ENCODE assay signal across 10 mouse cellular contexts in the genomic region with DNA sequence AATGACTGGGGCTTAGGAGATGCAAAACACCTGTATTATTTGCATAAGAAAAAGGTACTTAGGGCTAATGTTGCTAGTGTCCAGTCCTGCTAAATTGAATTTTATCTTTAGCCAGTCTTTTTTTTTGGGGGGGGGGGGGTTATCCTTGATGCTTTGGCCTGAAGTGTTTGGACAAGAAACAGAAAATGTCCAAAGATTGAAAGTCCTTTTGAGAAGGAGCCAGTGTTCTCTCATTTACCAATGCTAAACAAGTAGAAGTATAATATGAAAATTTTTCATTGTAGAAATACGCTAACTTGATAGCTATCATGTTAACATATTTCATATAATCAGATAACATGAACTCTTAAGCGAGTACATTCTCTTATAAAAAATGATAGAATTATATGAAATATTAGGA.
A peak's percentile ranks its signal among the peaks of the same experiment; 100 is the strongest.
DNase-seq lines count a peak whose midpoint lies in the region; ATAC-seq and TF ChIP-seq lines count a peak whose summit lies in the region.
"Had no signal": no experiment of that assay in that cellular context is flagged by ENCODE, and none has a peak within 500 bp of the region (broad histone marks: within the 10 kb centered on the region; RNA-seq: fewer than 3 reads in every experiment).

No protein-coding gene starts in this region.

- H3K9me3 ChIP-seq in heart, embryonic 13.5 days = no peaks in the 10 kb centered on the region
- H3K9me3 ChIP-seq in CH12.LX (replicated peaks; ENCODE audit: low read length) = peaks cover 4% of the 10 kb centered on the region
- no peaks in the 10 kb centered on the region for H3K9me3 ChIP-seq in forebrain, embryonic 15.5 days
- no peaks in the 10 kb centered on the region for H3K9me3 ChIP-seq in liver, embryonic 15.5 days (replicated peaks)

- TF ChIP-seq RAD21 in CH12.LX (IDR thresholded peaks at IDR 0.05; ENCODE audit: low read depth, low read length) = no peak

- WGBS in heart, embryonic 13.5 days = 75% methylated on average over 2 of the region's 2 CpGs
- WGBS in forebrain, embryonic 15.5 days = 93% methylated on average over 2 of the region's 2 CpGs
- WGBS in liver, embryonic 15.5 days (ENCODE audit: insufficient replicate concordance) = 38% methylated on average over 2 of the region's 2 CpGs

- dilution Hi-C loops in CH12.LX (cut with MboI; ENCODE audit: extremely low pct_ligation_motif_present, extremely low pct_unique_long_range_greater_than_20kb, low sequenced_read_pairs) = no loop called here

- H3K27ac ChIP-seq in heart, embryonic 13.5 days (replicated peaks) = peak overlapping the region; percentile 98
- H3K27ac ChIP-seq in CH12.LX (ENCODE audit: insufficient read depth, low read depth) = no peak overlapping the region; the same call in 1 of the 2 replicates
- H3K27ac ChIP-seq in forebrain, embryonic 15.5 days (replicated peaks) = no peak overlapping the region
- no peak overlapping the region for H3K27ac ChIP-seq in liver, embryonic 15.5 days (replicated peaks)

- H3K4me2 ChIP-seq in heart, embryonic 13.5 days = peak overlapping the region; percentile 74
- peak overlapping the region; percentile 61 for H3K4me2 ChIP-seq in CH12.LX (ENCODE audit: insufficient read depth, low read depth, poor library complexity, severe bottlenecking)
- peak overlapping the region; percentile 52 for H3K4me2 ChIP-seq in forebrain, embryonic 15.5 days (replicated peaks)
- H3K4me2 ChIP-seq in liver, embryonic 15.5 days = peak overlapping the region; percentile 72

- TF ChIP-seq EP300 in CH12.LX (IDR thresholded peaks at IDR 0.05; ENCODE audit: low read length) = no peak

- peaks cover 27% of the 10 kb centered on the region for H3K36me3 ChIP-seq in heart, embryonic 13.5 days
- H3K36me3 ChIP-seq in CH12.LX (replicated peaks in 1 of 2; ENCODE audit: control insufficient read depth in 1 of 2, insufficient read depth in 1 of 2, low read length in 1 of 2) = peaks cover 14 to 33% of the 10 kb centered on the region in 2 experiments
- H3K36me3 ChIP-seq in forebrain, embryonic 15.5 days = no peaks in the 10 kb centered on the region
- H3K36me3 ChIP-seq in liver, embryonic 15.5 days (replicated peaks) = peaks cover 13% of the 10 kb centered on the region

- DNase-seq in heart, postnatal 36 days = no peak
- no peak for DNase-seq in CH12.LX (ENCODE audit: extremely low read depth)
- no peak for DNase-seq in cerebellum, postnatal 4 days (ENCODE audit: low spot score in 2 of 2)
- DNase-seq in adrenal gland, adult 8-10 months = no peak
- no peak for DNase-seq in gastrocnemius, postnatal 14 days
- DNase-seq: thymus, postnatal 14 days had no signal

- no peak for TF ChIP-seq CTCF in CH12.LX (conservative IDR thresholded peaks at IDR 0.05 in 1 of 2, IDR thresholded peaks at IDR 0.05 in 1 of 2; ENCODE audit: low read depth in 2 of 2, low read length in 2 of 2)

- peak overlapping the region; percentile 64 for H3K4me3 ChIP-seq in heart, embryonic 13.5 days
- peak overlapping the region; percentile 59 to 93 (median 62) for H3K4me3 ChIP-seq in CH12.LX (replicated peaks in 1 of 3; ENCODE audit: low read depth in 2 of 3, low read length in 2 of 3, poor library complexity in 1 of 3)
- peak overlapping the region; percentile 49; the same call in 1 of the 2 replicates for H3K4me3 ChIP-seq in forebrain, embryonic 15.5 days
- peak overlapping the region; percentile 66 for H3K4me3 ChIP-seq in liver, embryonic 15.5 days (replicated peaks)

- H3K79me2 ChIP-seq in CH12.LX (replicated peaks; ENCODE audit: control insufficient read depth, extremely low read depth, insufficient read depth, poor library complexity, severe bottlenecking) = peaks cover 71% of the 10 kb centered on the region

- H3K27me3 ChIP-seq in heart, embryonic 13.5 days (replicated peaks) = no peaks in the 10 kb centered on the region
- H3K27me3 ChIP-seq in CH12.LX (replicated peaks) = no peaks in the 10 kb centered on the region
- no peaks in the 10 kb centered on the region for H3K27me3 ChIP-seq in forebrain, embryonic 15.5 days
- H3K27me3 ChIP-seq in liver, embryonic 15.5 days = no peaks in the 10 kb centered on the region

- no peak for TF ChIP-seq POLR2A in CH12.LX (IDR thresholded peaks at IDR 0.05; ENCODE audit: low read depth, low read length)

- in situ Hi-C loops in CH12.LX (cut with MboI; ENCODE audit: low pct_ligation_motif_present, low pct_unique_long_range_greater_than_20kb, low sequenced_read_pairs) = no loop called here

- no peak for ATAC-seq in heart, embryonic 13.5 days (ENCODE audit: extremely low read depth, insufficient number of reproducible peaks, low FRiP score, low TSS enrichment)
- ATAC-seq in forebrain, embryonic 15.5 days (replicated peaks) = no peak
- ATAC-seq in liver, embryonic 15.5 days (ENCODE audit: insufficient read depth) = no peak
- ATAC-seq: CD4-positive, CD25-positive, alpha-beta regulatory T cell, adult 4 months had no signal

- intact Hi-C loops in heart, postnatal 36 days (cut with DNase I) = loop anchor here (2.0 to 5.0 kb wide), 7 partner anchors 17 to 186 kb away; a partner anchor contains a TSS
- intact Hi-C loops in gastrocnemius, postnatal 14 days (cut with DNase I; ENCODE audit: low total_unique reads) = no loop called here

- peaks cover 29% of the 10 kb centered on the region for H3K4me1 ChIP-seq in heart, embryonic 13.5 days
- H3K4me1 ChIP-seq in CH12.LX (ENCODE audit: control insufficient read depth in 1 of 2, insufficient read depth in 2 of 2) = peaks cover 0 to 36% of the 10 kb centered on the region in 2 experiments; a peak in 2 of 4 replicates
- H3K4me1 ChIP-seq in forebrain, embryonic 15.5 days = peaks cover 29% of the 10 kb centered on the region
- peaks cover 26% of the 10 kb centered on the region for H3K4me1 ChIP-seq in liver, embryonic 15.5 days (replicated peaks)

- H3K9ac ChIP-seq in heart, embryonic 13.5 days = peak overlapping the region; percentile 82
- peak overlapping the region; percentile 87 for H3K9ac ChIP-seq in CH12.LX (ENCODE audit: insufficient read depth, low read depth)
- H3K9ac ChIP-seq in forebrain, embryonic 15.5 days (replicated peaks) = peak overlapping the region; percentile 25; the same call in 1 of the 2 replicates
- peak overlapping the region; percentile 21; the same call in 1 of the 2 replicates for H3K9ac ChIP-seq in liver, embryonic 15.5 days

TF ChIP-seq in CH12.LX, 34 proteins besides CTCF, POLR2A, EP300 and RAD21:
- TF ChIP-seq IRF4 (IDR thresholded peaks at IDR 0.05; ENCODE audit: low read depth, low read length) (no peak), MXI1 (IDR thresholded peaks at IDR 0.05; ENCODE audit: low read depth, low read length) (no peak), NRF1 (IDR thresholded peaks at IDR 0.05; ENCODE audit: low read depth, low read length) (no peak), SIN3A (IDR thresholded peaks at IDR 0.05; ENCODE audit: low read length) (peak; percentile 25; the same call in 1 of the 2 replicates)

Comparison
In these comparisons a context has a peak if more than half of its experiments do, and no peak if none do; other contexts are left out.
1. H3K9ac ChIP-seq: peak in every context shown above with its lines; median percentile 87 in CH12.LX; 82 in heart, embryonic 13.5 days; 25 in forebrain, embryonic 15.5 days; 21 in liver, embryonic 15.5 days.